Mouse (Mus musculus) CH12F3 (cell line): Measurements from ENCODE around the gene 1190005I06Rik.

Experiments used
- in situ Hi-C: fragments of 300-500 bp; cut with MboI; formaldehyde crosslinking; loops from 2 replicates; pipeline ENCODE4 v1.14.3; 2020; ENCODE audit warnings: low sequenced_read_pairs

Gene 1190005I06Rik

DNA sequence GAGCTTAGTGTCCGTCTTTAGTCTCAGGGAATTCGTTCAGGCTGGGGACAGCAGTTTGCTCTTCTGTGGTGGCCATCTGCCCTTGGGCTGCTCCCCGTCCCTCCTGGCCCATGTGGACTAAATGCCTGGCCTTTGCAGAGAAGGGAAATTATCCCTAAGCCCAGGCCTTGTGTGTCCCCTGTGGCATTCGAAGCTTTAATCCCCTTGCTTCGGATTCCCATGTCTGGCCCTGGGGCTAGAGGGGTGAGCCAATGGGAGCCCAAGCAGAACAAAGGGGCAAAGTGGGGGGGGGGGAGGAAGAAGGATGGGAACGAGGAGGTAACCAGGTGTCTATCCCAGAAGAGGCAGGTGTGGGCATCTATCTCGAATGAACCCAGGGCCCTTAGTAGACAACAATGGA, at the start of gene 1190005I06Rik:
Gene 1190005I06Rik, minus strand, starts transcription at position 101 of the 400 bp plus-strand sequence.
- in situ Hi-C loops: no loop called here

DNA sequence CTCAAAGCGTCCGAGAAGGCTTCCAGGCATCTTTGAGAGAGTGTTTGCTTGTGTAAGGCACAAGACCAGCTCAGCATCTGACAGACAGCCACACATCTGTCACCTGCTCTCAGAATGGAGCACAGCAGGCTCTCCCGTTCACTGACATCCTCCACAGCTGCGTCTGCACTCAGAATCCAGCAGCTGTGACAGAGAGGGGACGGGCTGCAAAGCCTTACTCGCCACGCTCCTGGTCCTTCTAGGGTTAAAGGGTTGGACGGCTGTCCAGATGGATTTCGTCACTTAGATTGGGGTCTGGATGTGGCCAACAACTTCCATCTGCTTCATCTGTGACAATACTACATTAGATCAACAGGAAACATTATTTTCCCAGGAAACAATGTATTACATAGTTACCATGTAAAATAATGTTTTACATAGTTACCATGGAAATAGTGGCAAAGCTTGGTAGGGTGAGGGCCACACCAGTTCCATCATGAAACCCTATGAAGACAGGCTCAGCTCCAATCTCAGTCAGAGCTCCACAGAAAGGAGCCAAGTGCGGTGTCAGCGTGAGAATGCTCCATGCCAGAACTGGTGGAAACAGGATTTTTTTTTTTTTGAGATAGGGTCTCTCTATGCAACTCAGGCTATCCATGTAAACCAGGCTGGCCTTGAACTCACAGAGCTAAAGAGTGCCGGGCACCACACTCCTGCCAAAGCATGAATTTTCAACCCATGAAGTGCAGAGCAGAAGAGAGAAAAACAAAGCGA, 49.1 kb upstream of the 1190005I06Rik start:
- in situ Hi-C loops: no loop called here

DNA sequence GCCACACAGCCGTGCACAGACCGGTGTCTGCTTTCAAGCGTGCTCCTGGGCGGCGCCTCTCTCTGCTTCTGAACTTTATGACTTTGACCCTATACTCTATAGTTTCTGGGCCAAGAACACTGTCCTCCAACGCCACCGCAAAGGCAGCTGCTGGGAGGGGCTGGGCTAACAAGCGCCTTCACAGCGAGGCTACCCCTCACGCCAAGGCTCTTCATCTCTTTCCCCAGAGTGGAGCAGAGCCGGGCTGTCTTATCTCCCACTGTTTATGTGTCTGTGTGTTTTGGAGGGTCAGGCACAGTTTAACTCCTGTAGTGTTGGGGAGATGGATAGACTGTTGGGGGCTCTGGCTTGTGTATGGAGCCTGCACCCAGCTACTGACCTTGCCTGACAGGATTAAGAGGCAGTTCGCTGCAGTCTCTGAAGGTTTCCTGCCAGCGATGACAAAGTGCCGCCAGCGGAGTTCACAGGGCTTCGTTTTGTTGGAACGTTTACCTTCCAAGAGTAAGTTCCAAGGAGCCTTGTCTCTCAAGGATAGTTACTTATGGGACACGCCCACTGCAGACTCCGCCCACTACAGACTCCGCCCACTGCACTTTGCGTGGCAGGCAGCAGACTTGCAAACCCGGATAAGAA, 46.5 kb upstream of the 1190005I06Rik start:
- in situ Hi-C loops: no loop called here

DNA sequence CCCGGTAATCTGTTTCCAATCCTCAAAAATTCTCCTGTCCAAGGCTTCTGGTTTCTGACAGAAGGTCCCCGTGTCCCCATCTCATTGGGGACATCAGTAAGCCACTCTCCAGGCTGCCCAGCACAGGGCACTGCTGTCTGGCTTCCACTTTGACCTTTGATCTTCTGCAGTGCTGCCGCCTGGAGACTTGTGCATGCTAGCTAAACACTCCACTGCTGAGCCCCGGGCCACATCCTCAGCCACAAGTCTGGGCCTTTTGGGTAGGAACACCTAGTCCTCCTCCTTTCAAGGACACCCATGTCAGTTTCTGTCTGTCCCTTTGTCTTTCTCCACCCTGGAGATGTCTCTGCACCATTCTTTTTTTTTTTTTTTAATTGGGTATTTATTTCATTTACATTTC, 45.5 kb upstream of the 1190005I06Rik start:
- in situ Hi-C loops: no loop called here

DNA sequence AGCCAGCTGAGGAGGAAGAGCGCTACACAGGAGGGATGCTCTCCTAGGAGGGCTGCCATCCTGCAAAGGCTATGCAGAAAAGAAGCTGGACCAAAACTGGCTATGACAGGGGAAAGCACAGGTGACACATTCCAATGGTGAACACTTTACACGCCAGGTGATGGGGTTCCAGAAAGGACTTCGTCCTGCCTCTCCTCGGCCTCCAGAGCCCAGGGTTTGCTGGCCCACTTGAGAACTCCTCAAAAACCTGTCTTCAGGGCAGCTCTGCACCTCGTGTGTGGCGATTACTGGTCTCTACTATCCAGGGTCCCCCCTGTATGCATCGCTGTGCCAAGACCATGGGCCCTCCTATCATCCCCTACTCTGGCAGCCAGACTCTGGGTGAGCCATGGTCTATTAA, 41.1 kb upstream of the 1190005I06Rik start:
- in situ Hi-C loops: no loop called here

DNA sequence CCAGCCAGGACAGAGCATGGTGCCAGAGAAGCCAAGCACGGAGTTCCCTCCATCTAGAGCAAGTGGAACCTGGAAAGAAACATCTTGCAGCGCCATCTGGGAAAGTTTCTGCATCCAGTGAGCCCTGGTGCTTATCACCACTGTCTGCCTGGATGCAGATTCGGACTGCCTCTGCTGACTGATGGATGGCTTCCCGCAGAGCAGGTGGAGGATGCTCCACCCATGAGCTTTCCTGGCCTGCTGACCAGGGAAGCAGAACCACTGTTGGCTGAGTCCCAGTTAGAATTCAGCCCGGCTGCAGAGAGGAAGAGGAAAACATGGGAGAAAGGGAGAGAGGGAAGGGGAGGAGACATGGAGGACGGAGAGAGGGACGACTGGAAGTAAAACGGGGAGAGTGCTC, 40.4 kb upstream of the 1190005I06Rik start:
- in situ Hi-C loops: no loop called here

DNA sequence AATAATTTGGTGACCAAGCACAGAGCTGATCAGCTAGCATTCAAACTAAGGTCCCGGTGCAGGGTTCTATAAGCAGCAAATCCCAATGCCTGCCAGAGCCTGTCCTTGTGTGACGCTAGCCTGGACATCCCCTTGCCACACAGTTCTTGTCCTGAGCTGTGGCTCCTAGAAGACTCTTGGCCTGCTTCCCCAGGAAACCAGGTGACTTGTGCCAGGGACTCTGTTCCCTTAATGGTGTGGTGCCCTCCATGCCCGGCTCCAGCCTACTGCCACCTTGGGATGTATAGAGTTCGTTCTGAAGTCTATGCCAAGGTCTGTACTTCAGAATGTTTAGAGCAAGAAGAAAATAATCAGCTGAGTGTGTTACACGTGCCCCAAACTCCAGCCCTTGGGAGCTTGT, 39.1 kb upstream of the 1190005I06Rik start:
- in situ Hi-C loops: no loop called here

DNA sequence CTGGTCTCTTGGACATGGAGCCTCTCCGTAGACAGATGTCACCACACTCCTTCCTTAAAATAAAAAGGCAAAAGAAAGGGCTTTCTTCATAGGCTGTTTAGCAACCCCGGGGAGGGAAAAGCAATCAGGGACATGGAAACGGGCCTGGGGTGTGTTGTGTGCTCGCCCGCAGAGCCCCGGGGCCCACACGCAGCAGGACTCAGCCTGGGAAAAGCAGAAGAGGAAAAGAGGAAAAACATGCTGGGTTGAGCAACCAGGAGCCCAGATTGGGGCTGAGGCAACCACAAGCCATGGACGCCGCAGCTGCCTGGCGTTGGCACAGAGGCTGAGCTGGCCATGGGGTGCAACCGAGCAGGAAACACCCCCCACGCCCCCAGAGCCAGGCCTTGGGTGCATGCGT, 38.6 kb upstream of the 1190005I06Rik start:
- in situ Hi-C loops: no loop called here

DNA sequence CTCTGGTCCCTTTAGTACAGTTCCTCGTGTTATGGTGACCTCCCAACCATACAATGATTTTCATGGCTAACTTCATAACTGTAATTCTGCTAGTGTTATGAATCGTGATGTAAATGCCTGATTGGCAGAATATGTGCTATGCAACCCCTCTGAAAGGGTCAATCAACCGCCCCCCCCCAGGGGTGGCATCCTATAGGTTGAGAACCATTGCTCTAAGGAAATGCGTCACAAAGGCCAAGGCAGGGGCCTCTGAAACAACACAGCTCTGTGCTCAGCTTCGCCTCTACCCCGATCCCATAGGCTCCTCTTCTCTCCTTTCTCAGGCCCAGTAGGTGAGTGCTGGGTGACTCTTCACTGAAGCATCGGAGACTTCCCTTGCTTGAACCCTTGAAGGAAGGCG, 38.2 kb upstream of the 1190005I06Rik start:
- in situ Hi-C loops: no loop called here

DNA sequence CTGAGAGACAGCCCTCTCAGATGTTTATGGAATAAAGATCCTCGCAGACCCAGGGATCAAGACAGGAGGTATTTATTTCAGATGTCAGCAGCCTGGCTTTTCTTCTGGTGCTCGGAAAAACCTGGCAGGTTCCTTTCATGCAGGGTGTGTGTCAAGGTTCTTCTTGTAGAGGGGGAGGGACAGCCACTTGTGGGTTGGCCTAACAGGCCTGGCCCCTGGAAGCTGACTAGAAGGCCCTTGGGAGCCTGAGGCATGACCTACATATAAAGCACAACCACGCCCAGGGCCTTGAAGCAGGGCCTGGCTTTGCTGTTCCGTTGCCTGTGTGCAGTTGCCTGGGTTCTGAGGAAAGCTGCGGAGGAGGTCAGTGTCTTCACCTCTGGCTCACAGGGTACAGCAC, 37.7 kb upstream of the 1190005I06Rik start:
- in situ Hi-C loops: no loop called here

DNA sequence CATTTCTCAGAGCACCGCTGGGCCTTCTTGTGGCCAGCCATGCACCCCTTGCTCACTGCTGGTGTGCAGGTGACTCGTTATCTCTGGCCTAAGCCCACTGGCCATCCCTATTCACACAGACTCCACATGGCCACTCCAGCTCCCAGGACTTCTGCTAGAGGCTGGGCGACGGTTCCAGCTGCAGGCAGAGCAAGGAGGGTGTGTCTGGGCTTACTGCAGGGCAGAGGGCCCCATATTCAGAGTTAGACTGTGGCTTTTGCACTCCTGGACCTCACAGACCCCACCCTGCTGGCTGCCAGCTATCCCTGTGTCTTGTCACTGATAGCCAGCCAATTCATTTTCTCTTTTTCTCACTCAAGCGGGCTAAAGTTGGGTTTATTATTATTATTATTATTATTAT, 36.6 kb upstream of the 1190005I06Rik start:
- in situ Hi-C loops: loop anchor here (5.0 kb wide), 1 partner anchor 113 kb away; no protein-coding TSS in a partner anchor

DNA sequence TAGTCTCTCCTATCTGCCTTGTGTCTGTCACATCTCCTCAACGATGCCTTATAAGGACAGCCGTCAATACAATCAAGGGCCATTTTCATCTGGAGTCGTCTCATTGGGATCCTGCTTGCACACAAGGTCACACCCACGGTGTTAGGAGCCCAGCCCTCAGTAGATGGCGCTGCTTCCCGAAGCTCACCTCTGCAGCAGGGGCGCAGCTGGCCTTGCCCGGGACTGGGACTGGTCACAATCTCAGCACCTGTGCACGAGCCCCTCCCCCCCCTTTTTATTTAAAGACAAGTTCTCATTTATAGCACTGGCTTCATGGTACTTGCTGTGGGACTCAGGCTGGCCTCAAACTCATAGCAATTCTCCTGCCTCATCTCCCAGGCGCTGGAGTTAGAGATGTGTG, 36.2 kb upstream of the 1190005I06Rik start:
- in situ Hi-C loops: loop anchor here (5.0 kb wide), 1 partner anchor 114 kb away; no protein-coding TSS in a partner anchor

DNA sequence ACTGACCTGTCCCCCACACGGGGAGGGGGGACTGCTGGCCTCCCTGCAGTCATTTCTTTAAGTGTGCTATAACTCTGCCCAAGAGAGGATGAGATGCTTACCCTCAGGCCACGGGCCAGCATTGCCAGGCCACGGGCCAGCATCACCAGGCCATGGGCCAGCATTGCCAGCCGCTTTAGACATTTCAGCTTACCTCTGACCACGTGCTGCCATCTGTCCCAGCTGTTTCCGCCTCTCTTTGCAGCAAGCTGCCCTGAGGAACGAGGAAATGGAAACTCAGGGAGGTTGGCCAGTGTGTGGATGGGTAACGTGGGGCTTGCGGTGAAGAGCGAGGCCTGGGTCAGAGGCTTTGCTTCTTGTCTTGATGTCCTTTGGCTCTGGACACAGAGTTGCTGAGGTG, 33.7 kb upstream of the 1190005I06Rik start:
- in situ Hi-C loops: loop anchor here (5.0 kb wide), 1 partner anchor 116 kb away; no protein-coding TSS in a partner anchor

DNA sequence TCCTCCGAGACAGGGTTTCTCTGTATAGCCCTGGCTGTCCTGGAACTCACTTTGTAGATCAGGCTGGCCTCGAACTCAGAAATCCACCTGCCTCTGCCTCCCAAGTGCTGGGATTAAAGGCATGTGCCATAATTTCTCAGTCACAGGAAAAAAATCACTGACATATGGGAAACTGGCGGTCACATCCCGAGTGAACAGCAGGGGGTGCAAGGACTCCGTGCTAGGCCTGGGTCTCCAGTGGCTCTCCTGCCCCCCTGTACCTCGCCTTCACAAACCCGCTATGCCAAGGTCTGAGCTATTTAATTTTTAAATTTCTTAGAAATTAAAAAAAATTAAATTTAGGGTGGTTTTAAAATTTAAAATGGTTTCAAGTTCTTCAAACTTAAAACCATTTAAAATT, 33.0 kb upstream of the 1190005I06Rik start:
- in situ Hi-C loops: loop anchor here (5.0 kb wide), 1 partner anchor 117 kb away; no protein-coding TSS in a partner anchor

DNA sequence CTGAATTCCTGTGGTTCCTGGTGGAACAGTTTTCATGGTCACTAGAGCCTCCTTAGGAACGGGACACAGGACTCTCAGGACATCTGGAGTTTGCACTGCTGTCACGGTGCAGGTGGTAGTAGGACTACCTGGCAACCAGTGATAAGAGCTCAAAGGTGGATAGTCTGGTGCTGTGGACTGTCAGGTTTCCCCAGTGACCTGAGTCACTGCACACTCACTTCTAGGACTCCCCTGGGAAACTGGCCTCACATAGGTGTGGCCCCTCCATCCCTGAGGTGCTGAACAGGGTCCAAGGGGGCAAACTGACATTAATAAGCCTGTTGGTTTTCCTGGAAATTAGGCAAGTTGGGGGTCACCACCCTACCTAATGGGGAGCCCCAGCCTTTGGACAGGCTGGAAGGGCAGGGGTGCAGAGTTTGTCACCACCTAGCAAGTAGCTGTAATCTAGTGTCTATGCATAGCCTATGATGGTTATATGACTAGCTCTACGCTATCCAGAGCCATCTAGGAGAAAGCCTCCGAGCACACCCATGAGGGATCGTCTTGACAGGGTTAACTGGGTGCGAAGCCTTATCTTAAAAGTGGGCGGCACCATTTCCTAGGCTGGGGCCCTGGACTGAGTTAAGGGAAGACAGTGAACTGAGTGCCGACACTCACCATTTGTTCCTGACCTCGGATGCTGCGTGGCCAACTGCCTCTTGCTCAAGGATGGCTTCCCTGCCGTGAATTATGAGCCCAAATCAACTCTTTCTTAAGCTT, 32.4 kb upstream of the 1190005I06Rik start:
- in situ Hi-C loops: loop anchor here (5.0 to 10.0 kb wide), 2 partner anchors 117 to 405 kb away; partner anchors contain the start of gene Foxf1

DNA sequence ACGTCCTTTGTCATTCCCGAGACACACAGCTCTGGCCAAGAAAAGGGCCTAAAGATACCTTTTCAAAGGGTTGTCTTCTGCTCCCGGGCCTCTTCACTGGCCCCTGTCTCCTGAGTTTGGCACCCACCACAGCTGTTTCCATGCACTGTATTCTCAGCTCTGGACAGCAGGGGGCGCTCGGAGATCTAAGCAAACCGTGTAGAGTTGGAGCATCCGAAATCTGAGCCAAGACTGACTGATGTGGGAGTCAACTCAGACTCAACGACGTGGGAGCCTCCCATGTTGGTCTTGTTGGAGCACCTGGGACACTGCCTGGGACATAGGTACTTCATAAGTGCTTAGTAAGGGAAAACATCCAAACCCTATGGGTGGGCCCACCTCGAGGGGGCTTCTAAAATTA, 31.0 kb upstream of the 1190005I06Rik start:
- in situ Hi-C loops: loop anchor here (10.0 kb wide), 1 partner anchor 406 kb away; the partner anchor contains the start of gene Foxf1

DNA sequence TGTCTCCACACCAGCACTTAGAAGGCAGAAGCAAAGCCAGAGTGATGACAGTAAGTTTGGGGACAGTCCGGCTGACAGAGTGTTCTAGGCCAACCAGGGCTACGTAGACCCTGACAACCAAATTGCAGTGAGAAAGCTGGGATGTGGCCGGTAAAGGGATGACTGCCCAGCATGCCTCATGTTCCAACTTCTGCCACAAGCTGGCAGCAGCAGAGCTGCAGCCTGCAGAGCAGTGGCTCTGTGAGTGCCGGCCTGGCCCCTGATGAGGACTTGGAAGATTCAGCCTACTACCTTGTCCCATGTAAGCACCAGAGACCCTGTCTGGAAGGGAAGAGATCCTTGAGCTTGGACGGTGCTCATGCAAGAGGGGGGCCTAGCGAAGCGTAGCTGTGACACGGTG, 28.3 kb upstream of the 1190005I06Rik start:
- in situ Hi-C loops: loop anchor here (10.0 kb wide), 1 partner anchor 409 kb away; the partner anchor contains the start of gene Foxf1

DNA sequence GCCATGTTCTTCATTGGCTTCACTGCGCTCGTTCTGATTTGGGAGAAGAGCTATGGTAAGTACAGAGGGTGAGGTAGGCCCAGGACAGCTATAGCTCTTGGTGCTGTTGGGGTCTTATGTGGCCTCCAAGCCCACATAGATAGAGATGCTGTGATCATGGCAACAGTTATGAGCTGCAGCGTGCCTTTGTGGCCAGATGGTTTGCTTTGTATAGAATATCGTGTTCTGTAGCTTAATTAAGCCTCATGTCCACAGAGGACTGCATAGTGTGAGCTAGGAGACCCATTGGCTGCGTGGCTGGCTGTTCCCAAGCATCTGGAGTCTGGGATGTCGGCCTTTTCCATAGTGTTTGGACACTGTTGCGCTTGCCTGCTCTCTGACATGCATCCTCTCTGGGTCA, 25.9 kb upstream of the 1190005I06Rik start:
- in situ Hi-C loops: loop anchor here (10.0 kb wide), 1 partner anchor 412 kb away; the partner anchor contains the start of gene Foxf1

DNA sequence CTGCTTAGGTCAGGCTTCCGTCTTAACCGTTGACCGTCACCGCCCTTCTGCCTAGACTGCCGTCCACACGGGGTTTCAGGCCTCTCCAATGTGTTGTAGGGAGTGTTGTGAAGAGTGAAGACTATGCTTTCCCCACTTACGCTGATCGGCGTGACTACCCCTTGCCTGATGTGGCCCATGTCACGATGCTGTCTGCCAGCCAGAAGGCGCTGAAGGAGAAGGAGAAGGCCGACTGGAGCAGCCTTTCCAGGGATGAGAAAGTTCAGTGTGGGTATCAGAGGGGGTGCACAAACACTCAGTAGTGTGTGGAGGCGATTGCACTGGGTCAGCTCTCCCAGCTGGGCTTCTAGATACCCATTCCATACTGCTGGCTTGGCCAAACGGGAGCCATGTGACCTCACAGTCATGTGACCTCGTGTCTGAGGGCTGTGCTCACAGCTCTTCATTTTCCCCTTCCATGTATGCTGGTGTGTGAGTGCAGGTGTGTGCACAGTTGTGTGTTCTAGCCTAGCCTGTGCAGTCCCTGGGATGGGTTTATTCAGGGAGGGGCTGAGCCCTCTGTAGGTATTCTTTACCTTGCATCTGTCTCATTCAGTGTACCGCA, 25.3 kb upstream of the 1190005I06Rik start:
- in situ Hi-C loops: loop anchor here (10.0 kb wide), 1 partner anchor 412 kb away; the partner anchor contains the start of gene Foxf1

DNA sequence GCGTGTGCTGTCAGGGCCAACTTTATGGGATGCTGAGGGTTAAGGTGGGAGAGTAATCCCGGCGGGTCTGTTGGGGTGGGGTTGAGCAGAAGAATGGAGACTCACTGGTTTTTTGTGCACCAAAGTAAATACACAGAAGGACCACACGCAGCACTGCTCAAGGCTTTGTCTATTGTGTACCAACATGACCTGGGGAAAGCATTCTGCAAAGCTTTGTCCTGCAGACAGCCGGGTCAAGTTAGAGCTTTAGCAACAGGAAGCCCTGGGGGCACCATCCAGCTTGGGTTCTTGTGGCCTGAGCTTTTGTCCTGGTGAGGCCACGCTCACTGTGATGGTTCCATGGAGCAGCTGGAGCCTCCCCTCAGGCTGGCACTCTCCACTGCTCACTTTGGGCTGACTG, 24.3 kb upstream of the 1190005I06Rik start:
- in situ Hi-C loops: loop anchor here (10.0 kb wide), 1 partner anchor 413 kb away; the partner anchor contains the start of gene Foxf1
